Mouse (Mus musculus) liver, embryonic 13.5 days (tissue): Measurements from ENCODE around the gene Mob3b. TPM values are rescaled to one million over a fixed set of nuclear protein-coding genes. Genes with fewer than 3 reads are reported as not detected.
"Not testable (repeated sequence)": the region's sequence is repeated elsewhere in the genome, so short reads cannot be mapped to it uniquely, and the experiment has no call there.

Source experiments
- ATAC-seq: fragments of 200-750 bp; cut with Nextera tagmentation; 2 replicates; pipeline ENCODE4 v1.8.0; 2017; ENCODE audit warnings: low read depth, mild to moderate bottlenecking, moderate number of reproducible peaks, moderate library complexity
- DNase-seq: peaks from one replicate; pipeline ENCODE4 v3.0.0; 2022
- H3K27ac ChIP-seq: fragments of 300-500 bp; sonication (generic); 2 replicates; pipeline ENCODE4 v1.5.1; 2015; ENCODE audit warnings: moderate library complexity, mild to moderate bottlenecking, inconsistent platforms
- H3K27me3 ChIP-seq: fragments of 300-500 bp; sonication (generic); 2 replicates; pipeline ENCODE4 v1.6.1; 2015; ENCODE audit warnings: mild to moderate bottlenecking, inconsistent platforms
- H3K36me3 ChIP-seq: fragments of 300-500 bp; sonication (generic); 2 replicates; pipeline ENCODE4 v1.6.1; 2015; ENCODE audit warnings: mild to moderate bottlenecking, inconsistent platforms
- H3K4me1 ChIP-seq: fragments of 300-500 bp; sonication (generic); replicated peaks from 2 replicates; pipeline ENCODE4 v1.6.1; 2015; ENCODE audit warnings: inconsistent platforms
- H3K4me2 ChIP-seq: fragments of 300-500 bp; sonication (generic); 2 replicates; pipeline ENCODE4 v1.6.1; 2015; ENCODE audit warnings: inconsistent platforms, mild to moderate bottlenecking, moderate library complexity
- H3K4me3 ChIP-seq: fragments of 300-500 bp; sonication (generic); replicated peaks from 2 replicates; pipeline ENCODE4 v1.5.1; 2015; ENCODE audit warnings: mild to moderate bottlenecking, inconsistent platforms
- H3K9ac ChIP-seq: fragments of 300-500 bp; sonication (generic); 2 replicates; pipeline ENCODE4 v1.6.1; 2015; ENCODE audit warnings: mild to moderate bottlenecking, inconsistent platforms
- H3K9me3 ChIP-seq: fragments of 300-500 bp; sonication (generic); replicated peaks from 2 replicates; pipeline ENCODE4 v1.6.1; 2016; ENCODE audit warnings: inconsistent platforms
- WGBS: fragments of 180-500 bp; shearing (Covaris S2); methylation state at CpG from one replicate; pipeline ENCODE4 v1.1.7; 2015; ENCODE audit not compliant: insufficient replicate concordance; 5-methylcytosine and 5-hydroxymethylcytosine counted together
- polyA plus RNA-seq: library from polyadenylated mRNA; unstranded; fragments of >200 nt; fragmentation: Nextera tagmentation; extraction: Ambion mirVana; gene quantifications from 2 replicates; pipeline ENCODE4 v1.2.1, GENCODE M21; 2015

Gene Mob3b
- polyA plus RNA-seq, 1 experiment from 2014 or later = 4.2 TPM

- Histone ChIP-seq H3K9me3 (no peaks in the 10 kb centered on the region), H3K27ac (no peak overlapping the region), H3K4me2 (no peak overlapping the region), H3K27me3 (no peaks in the 10 kb centered on the region), H3K9ac (no peak overlapping the region), H3K4me3 (no peak overlapping the region), H3K36me3 (no peaks in the 10 kb centered on the region), H3K4me1 (no peaks in the 10 kb centered on the region)
- WGBS = 59% methylated on average over 6 of the region's 6 CpGs
- DNase-seq (no peak), ATAC-seq (no peak)
These were observed 197.8 kb downstream of the Mob3b start for GRCm38 (mm10) chr4:34959477-34959876.

- H3K9me3 ChIP-seq = no peaks in the 10 kb centered on the region
- 40% methylated on average over 12 of the region's 12 CpGs for WGBS
- no peak overlapping the region for H3K4me2 ChIP-seq
- no peak overlapping the region for H3K27ac ChIP-seq
- H3K9ac ChIP-seq = no peak overlapping the region
- ATAC-seq = no peak
- DNase-seq = no peak
- H3K4me1 ChIP-seq = no peaks in the 10 kb centered on the region
- no peak overlapping the region for H3K4me3 ChIP-seq
- no peaks in the 10 kb centered on the region for H3K36me3 ChIP-seq
- H3K27me3 ChIP-seq = no peaks in the 10 kb centered on the region
These were observed 198.9 kb downstream of the Mob3b start for GRCm38 (mm10) chr4:34958155-34959028.

GRCm38 (mm10) chr4:34953716-34954115, 203.6 kb downstream of the Mob3b start:
- WGBS = 75% methylated on average over 10 of the region's 10 CpGs
- H3K36me3 ChIP-seq = no peaks in the 10 kb centered on the region

GRCm38 (mm10) chr4:34947181-34947580, 210.1 kb downstream of the Mob3b start:
- Histone ChIP-seq H3K4me3 (no peak overlapping the region), H3K4me1 (peaks cover 5% of the 10 kb centered on the region)
- ATAC-seq = no peak

More at GRCm38 (mm10) chr4:34953716-34954115, 203.6 kb downstream of the Mob3b start:
- Histone ChIP-seq H3K9ac (no peak overlapping the region), H3K27me3 (no peaks in the 10 kb centered on the region), H3K4me1 (no peaks in the 10 kb centered on the region), H3K9me3 (no peaks in the 10 kb centered on the region), H3K4me2 (no peak overlapping the region), H3K4me3 (no peak overlapping the region), H3K27ac (no peak overlapping the region)
- no peak for ATAC-seq
- DNase-seq = no peak

GRCm38 (mm10) chr4:34941046-34941445, 216.2 kb downstream of the Mob3b start:
- 81% methylated on average over 25 of the region's 25 CpGs for WGBS

More at GRCm38 (mm10) chr4:34947181-34947580, 210.1 kb downstream of the Mob3b start:
- Histone ChIP-seq H3K4me2 (no peak overlapping the region), H3K9ac (no peak overlapping the region), H3K27me3 (no peaks in the 10 kb centered on the region), H3K27ac (no peak overlapping the region), H3K9me3 (no peaks in the 10 kb centered on the region), H3K36me3 (no peaks in the 10 kb centered on the region)
- DNase-seq = no peak

GRCm38 (mm10) chr4:34928386-34928785, 228.9 kb downstream of the Mob3b start:
- H3K4me2 ChIP-seq, DNase-seq, H3K9ac ChIP-seq, H3K9me3 ChIP-seq, H3K27ac ChIP-seq, ATAC-seq, H3K4me1 ChIP-seq, H3K4me3 ChIP-seq, H3K27me3 ChIP-seq, H3K36me3 ChIP-seq: not testable (repeated sequence)
- WGBS = 74% methylated on average over 7 of the region's 7 CpGs

More at GRCm38 (mm10) chr4:34941046-34941445, 216.2 kb downstream of the Mob3b start:
- Histone ChIP-seq H3K9ac (no peak overlapping the region), H3K27me3 (no peaks in the 10 kb centered on the region), H3K36me3 (no peaks in the 10 kb centered on the region), H3K27ac (no peak overlapping the region), H3K4me2 (no peak overlapping the region), H3K9me3 (no peaks in the 10 kb centered on the region), H3K4me3 (no peak overlapping the region), H3K4me1 (no peaks in the 10 kb centered on the region)
- DNase-seq (no peak), ATAC-seq (no peak)

- ATAC-seq (no peak), DNase-seq (peak; percentile 7)
- no peak overlapping the region for H3K4me2 ChIP-seq
- 50% methylated on average over 6 of the region's 6 CpGs for WGBS
- no peak overlapping the region for H3K27ac ChIP-seq
- H3K9me3 ChIP-seq = no peaks in the 10 kb centered on the region
- no peak overlapping the region for H3K4me3 ChIP-seq
- H3K27me3 ChIP-seq = no peaks in the 10 kb centered on the region
- H3K36me3 ChIP-seq = no peaks in the 10 kb centered on the region
- no peak overlapping the region for H3K9ac ChIP-seq
- H3K4me1 ChIP-seq = no peaks in the 10 kb centered on the region
These were observed 235.0 kb downstream of the Mob3b start for GRCm38 (mm10) chr4:34922177-34922870.

- no peak overlapping the region for H3K4me3 ChIP-seq
- H3K36me3 ChIP-seq = no peaks in the 10 kb centered on the region
- 63% methylated on average over 7 of the region's 7 CpGs for WGBS
- H3K9ac ChIP-seq = no peak overlapping the region
- no peak overlapping the region for H3K4me2 ChIP-seq
- H3K27ac ChIP-seq = no peak overlapping the region
- no peak for DNase-seq
- H3K27me3 ChIP-seq = no peaks in the 10 kb centered on the region
- no peak for ATAC-seq
- no peaks in the 10 kb centered on the region for H3K9me3 ChIP-seq
- no peaks in the 10 kb centered on the region for H3K4me1 ChIP-seq
These were observed 239.9 kb downstream of the Mob3b start for GRCm38 (mm10) chr4:34917400-34917799.

- DNase-seq = no peak
- Histone ChIP-seq H3K27ac (no peak overlapping the region), H3K4me3 (no peak overlapping the region), H3K4me1 (no peaks in the 10 kb centered on the region), H3K36me3 (no peaks in the 10 kb centered on the region), H3K27me3 (no peaks in the 10 kb centered on the region), H3K9me3 (no peaks in the 10 kb centered on the region), H3K9ac (no peak overlapping the region), H3K4me2 (no peak overlapping the region)
- no peak for ATAC-seq
- WGBS = 63% methylated on average over 3 of the region's 3 CpGs
These were observed 245.1 kb downstream of the Mob3b start for GRCm38 (mm10) chr4:34912171-34912570.

GRCm38 (mm10) chr4:34911401-34911800, 245.9 kb downstream of the Mob3b start:
- H3K4me2 ChIP-seq = no peak overlapping the region
- H3K9me3 ChIP-seq = no peaks in the 10 kb centered on the region
- no peaks in the 10 kb centered on the region for H3K36me3 ChIP-seq
- WGBS = 57% methylated on average over 3 of the region's 3 CpGs
- no peaks in the 10 kb centered on the region for H3K4me1 ChIP-seq
- H3K9ac ChIP-seq = no peak overlapping the region
- H3K27ac ChIP-seq = no peak overlapping the region
- ATAC-seq (no peak), DNase-seq (no peak)
- no peaks in the 10 kb centered on the region for H3K27me3 ChIP-seq
- H3K4me3 ChIP-seq = no peak overlapping the region

- Histone ChIP-seq H3K27me3 (no peaks in the 10 kb centered on the region), H3K4me1 (no peaks in the 10 kb centered on the region), H3K4me2 (no peak overlapping the region), H3K9me3 (no peaks in the 10 kb centered on the region), H3K27ac (no peak overlapping the region), H3K36me3 (no peaks in the 10 kb centered on the region), H3K4me3 (no peak overlapping the region), H3K9ac (no peak overlapping the region)
- no peak for DNase-seq
- 83% methylated on average over 7 of the region's 7 CpGs for WGBS
- ATAC-seq = no peak
These were observed 249.2 kb downstream of the Mob3b start for GRCm38 (mm10) chr4:34908127-34908526.
